Mouse (Mus musculus): ENCODE measurements at regions not wholly inside any gene's neighbourhood (a gene's known extent, or its start where the extent isn't known, plus 50 kb on each side); places are given as distances from the start of the nearest gene placed in this dataset.
"Not testable (repeated sequence)": the region's sequence is repeated elsewhere in the genome, so short reads cannot be mapped to it uniquely, and the experiment has no call there.

GRCm38 (mm10) chr12:10549481-10550201 is 159.1 kb downstream of the Rdh14 start:
- peaks cover 7% of the 10 kb centered on the region for H3K9me3 ChIP-seq (ENCODE audit: low read length)
- H3K36me3 ChIP-seq (ENCODE audit: insufficient read depth, low read length) = no peaks in the 10 kb centered on the region
- no peaks in the 10 kb centered on the region for H3K4me1 ChIP-seq (replicated peaks; ENCODE audit: low read depth, low read length)
- no peaks in the 10 kb centered on the region for H3K27me3 ChIP-seq (ENCODE audit: insufficient read depth, low read length)
- no peak for TF ChIP-seq CTCF (conservative IDR thresholded peaks at IDR 0.05; ENCODE audit: low read length)
- no peak for TF ChIP-seq POU5F1 (IDR thresholded peaks at IDR 0.05; ENCODE audit: borderline replicate concordance, low read length)
- TF ChIP-seq NANOG (IDR thresholded peaks at IDR 0.05; ENCODE audit: borderline replicate concordance, low read length) = no peak
- no peak overlapping the region for H3K4me3 ChIP-seq (replicated peaks; ENCODE audit: low read length)

GRCm38 (mm10) chr12:10554701-10555100 is 164.1 kb downstream of the Rdh14 start:
- H3K4me1 ChIP-seq (replicated peaks; ENCODE audit: low read depth, low read length); H3K27me3 ChIP-seq (ENCODE audit: insufficient read depth, low read length); H3K4me3 ChIP-seq (replicated peaks; ENCODE audit: low read length); H3K9me3 ChIP-seq (ENCODE audit: low read length); H3K36me3 ChIP-seq (ENCODE audit: insufficient read depth, low read length): not testable (repeated sequence)

GRCm38 (mm10) chr12:10562966-10563365 is 172.4 kb downstream of the Rdh14 start:
- Histone ChIP-seq H3K4me1 (replicated peaks; ENCODE audit: low read depth, low read length) (no peaks in the 10 kb centered on the region), H3K9me3 (ENCODE audit: low read length) (no peaks in the 10 kb centered on the region), H3K36me3 (ENCODE audit: insufficient read depth, low read length) (no peaks in the 10 kb centered on the region), H3K27me3 (ENCODE audit: insufficient read depth, low read length) (no peaks in the 10 kb centered on the region), H3K4me3 (replicated peaks; ENCODE audit: low read length) (no peak overlapping the region)
- TF ChIP-seq NANOG (IDR thresholded peaks at IDR 0.05; ENCODE audit: borderline replicate concordance, low read length) (no peak), POU5F1 (IDR thresholded peaks at IDR 0.05; ENCODE audit: borderline replicate concordance, low read length) (no peak), CTCF (conservative IDR thresholded peaks at IDR 0.05; ENCODE audit: low read length) (no peak)

GRCm38 (mm10) chr12:10567881-10568280 is 177.3 kb downstream of the Rdh14 start:
- Histone ChIP-seq H3K36me3 (ENCODE audit: insufficient read depth, low read length) (no peaks in the 10 kb centered on the region), H3K27me3 (ENCODE audit: insufficient read depth, low read length) (no peaks in the 10 kb centered on the region), H3K4me1 (replicated peaks; ENCODE audit: low read depth, low read length) (no peaks in the 10 kb centered on the region), H3K9me3 (ENCODE audit: low read length) (no peaks in the 10 kb centered on the region), H3K4me3 (replicated peaks; ENCODE audit: low read length) (no peak overlapping the region)
- TF ChIP-seq POU5F1 (IDR thresholded peaks at IDR 0.05; ENCODE audit: borderline replicate concordance, low read length) (no peak), CTCF (conservative IDR thresholded peaks at IDR 0.05; ENCODE audit: low read length) (no peak), NANOG (IDR thresholded peaks at IDR 0.05; ENCODE audit: borderline replicate concordance, low read length) (no peak)

GRCm38 (mm10) chr12:10571643-10572377 is 181.2 kb downstream of the Rdh14 start:
- no peaks in the 10 kb centered on the region for H3K27me3 ChIP-seq (ENCODE audit: insufficient read depth, low read length)
- H3K4me3 ChIP-seq (replicated peaks; ENCODE audit: low read length) = no peak overlapping the region
- H3K36me3 ChIP-seq (ENCODE audit: insufficient read depth, low read length) = no peaks in the 10 kb centered on the region
- no peaks in the 10 kb centered on the region for H3K9me3 ChIP-seq (ENCODE audit: low read length)
- TF ChIP-seq NANOG (IDR thresholded peaks at IDR 0.05; ENCODE audit: borderline replicate concordance, low read length) (no peak), CTCF (conservative IDR thresholded peaks at IDR 0.05; ENCODE audit: low read length) (peak; percentile 88), POU5F1 (IDR thresholded peaks at IDR 0.05; ENCODE audit: borderline replicate concordance, low read length) (no peak)
- H3K4me1 ChIP-seq (replicated peaks; ENCODE audit: low read depth, low read length) = no peaks in the 10 kb centered on the region

- H3K4me1 ChIP-seq (replicated peaks; ENCODE audit: low read depth, low read length) = no peaks in the 10 kb centered on the region
- no peaks in the 10 kb centered on the region for H3K36me3 ChIP-seq (ENCODE audit: insufficient read depth, low read length)
- H3K4me3 ChIP-seq (replicated peaks; ENCODE audit: low read length) = no peak overlapping the region
- TF ChIP-seq NANOG (IDR thresholded peaks at IDR 0.05; ENCODE audit: borderline replicate concordance, low read length) = no peak
- TF ChIP-seq POU5F1 (IDR thresholded peaks at IDR 0.05; ENCODE audit: borderline replicate concordance, low read length) = no peak
- TF ChIP-seq CTCF (conservative IDR thresholded peaks at IDR 0.05; ENCODE audit: low read length) = no peak
- H3K9me3 ChIP-seq (ENCODE audit: low read length) = no peaks in the 10 kb centered on the region
- no peaks in the 10 kb centered on the region for H3K27me3 ChIP-seq (ENCODE audit: insufficient read depth, low read length)
Observed at GRCm38 (mm10) chr12:10572378-10572650, 181.7 kb downstream of the Rdh14 start.

- H3K4me3 ChIP-seq (replicated peaks; ENCODE audit: low read length) = no peak overlapping the region
- no peaks in the 10 kb centered on the region for H3K9me3 ChIP-seq (ENCODE audit: low read length)
- H3K27me3 ChIP-seq (ENCODE audit: insufficient read depth, low read length) = no peaks in the 10 kb centered on the region
- no peak for TF ChIP-seq POU5F1 (IDR thresholded peaks at IDR 0.05; ENCODE audit: borderline replicate concordance, low read length)
- no peak for TF ChIP-seq NANOG (IDR thresholded peaks at IDR 0.05; ENCODE audit: borderline replicate concordance, low read length)
- no peak for TF ChIP-seq CTCF (conservative IDR thresholded peaks at IDR 0.05; ENCODE audit: low read length)
- H3K36me3 ChIP-seq (ENCODE audit: insufficient read depth, low read length) = no peaks in the 10 kb centered on the region
- H3K4me1 ChIP-seq (replicated peaks; ENCODE audit: low read depth, low read length) = no peaks in the 10 kb centered on the region
Observed at GRCm38 (mm10) chr12:10573381-10573780, 182.8 kb downstream of the Rdh14 start.

GRCm38 (mm10) chr12:10582840-10583614 is 192.5 kb downstream of the Rdh14 start:
- Histone ChIP-seq H3K4me1 (replicated peaks; ENCODE audit: low read depth, low read length) (no peaks in the 10 kb centered on the region), H3K36me3 (ENCODE audit: insufficient read depth, low read length) (no peaks in the 10 kb centered on the region), H3K9me3 (ENCODE audit: low read length) (no peaks in the 10 kb centered on the region), H3K27me3 (ENCODE audit: insufficient read depth, low read length) (no peaks in the 10 kb centered on the region), H3K4me3 (replicated peaks; ENCODE audit: low read length) (no peak overlapping the region)
- no peak for TF ChIP-seq CTCF (conservative IDR thresholded peaks at IDR 0.05; ENCODE audit: low read length)
- no peak for TF ChIP-seq NANOG (IDR thresholded peaks at IDR 0.05; ENCODE audit: borderline replicate concordance, low read length)
- no peak for TF ChIP-seq POU5F1 (IDR thresholded peaks at IDR 0.05; ENCODE audit: borderline replicate concordance, low read length)

All from E14TG2a.4 (cell line).